Mouse (Mus musculus) hindlimb bud, embryonic 11.5 days (tissue): ENCODE measurements around the gene Rnasek.

Experiments used
- DNase-seq: peaks from one replicate; pipeline ENCODE4 v3.0.0-alpha.2; 2012; ENCODE audit warnings: low read depth, low spot score; ENCODE audit errors: extremely low spot score

Gene Rnasek

DNA sequence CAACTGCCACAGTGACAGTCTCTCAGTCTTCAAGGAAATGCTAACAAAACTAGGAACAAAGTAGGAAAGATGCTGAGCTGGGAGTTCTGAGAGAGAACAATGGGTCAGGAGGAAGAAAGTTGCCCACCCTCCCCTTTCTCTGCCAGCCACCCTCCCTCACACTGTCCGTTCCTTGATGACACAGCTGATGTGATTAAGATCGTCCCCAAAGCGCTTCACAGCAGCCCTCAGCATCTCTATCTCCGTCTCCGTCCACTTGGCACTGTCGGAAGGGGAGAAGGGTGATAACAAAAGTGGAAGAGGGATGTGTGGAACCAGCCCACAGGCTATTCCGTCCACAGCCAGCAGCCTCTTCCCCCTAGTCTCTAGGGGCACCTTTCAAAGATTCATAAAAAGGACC is 2.9 kb downstream of the Rnasek start:
- no peak for DNase-seq

GRCm38 (mm10) chr11:70235254-70235900 is 4.3 kb downstream of the Rnasek start:
- no peak for DNase-seq

DNA sequence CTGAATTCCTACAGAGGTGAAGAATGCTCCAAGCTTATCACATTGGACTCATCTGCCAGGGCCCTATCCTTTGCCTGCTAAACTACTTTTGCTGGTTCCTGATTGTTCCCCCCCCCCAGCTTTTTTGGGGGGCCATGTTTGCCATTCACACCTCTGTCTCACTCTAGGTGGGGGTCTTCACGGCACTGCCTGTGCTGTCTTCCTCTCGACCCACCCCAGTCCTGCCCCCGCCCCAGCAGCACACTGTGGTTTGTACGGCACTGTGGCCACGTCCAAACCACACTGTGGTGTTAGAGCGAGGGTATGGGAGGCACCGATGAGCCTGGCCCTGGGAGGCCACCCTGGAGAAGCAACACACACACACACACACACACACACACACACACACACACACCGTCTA is 5.1 kb downstream of the Rnasek start:
- no peak for DNase-seq

DNA sequence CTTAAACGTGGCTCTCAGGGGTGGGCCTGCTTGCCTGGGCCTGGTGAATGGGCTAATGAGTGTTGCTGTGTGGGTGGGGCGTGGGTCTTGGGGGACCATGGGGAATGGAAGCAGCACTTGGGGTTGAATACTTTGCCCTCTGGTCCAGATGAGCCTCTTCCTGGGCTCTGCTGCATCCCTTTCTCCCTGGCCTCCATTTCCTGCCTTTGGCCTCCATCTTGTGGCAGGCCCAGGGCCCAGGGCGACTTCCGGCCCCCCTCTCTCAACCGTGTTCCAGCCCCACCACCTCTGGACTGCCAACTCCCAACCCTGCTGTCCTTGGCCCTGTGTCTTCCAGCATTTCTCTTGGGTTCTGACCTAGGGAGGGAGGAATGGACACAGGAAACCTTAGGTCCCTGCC is 5.6 kb downstream of the Rnasek start:
- no peak for DNase-seq

DNA sequence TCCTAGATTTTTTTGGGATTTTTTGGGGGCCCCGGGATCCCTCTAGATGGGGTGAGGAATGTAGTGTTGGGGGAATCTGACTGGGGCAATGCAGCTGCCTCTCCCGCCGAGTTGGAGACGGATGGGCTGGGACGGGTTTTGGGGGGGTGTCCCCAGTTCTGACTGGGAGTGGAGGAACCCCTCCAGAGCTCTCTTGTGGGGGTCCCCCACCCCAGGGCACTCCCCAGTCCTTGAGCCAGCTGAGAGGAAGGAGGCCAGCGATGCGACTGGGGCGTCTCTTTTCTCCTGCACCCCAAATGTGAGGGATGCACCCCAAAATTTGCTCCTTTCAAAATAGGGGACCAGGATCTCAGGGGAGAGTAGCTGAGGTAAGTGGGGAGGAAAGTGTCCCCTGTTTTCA is 6.6 kb downstream of the Rnasek start:
- no peak for DNase-seq

GRCm38 (mm10) chr11:70232546-70232945 is 7.1 kb downstream of the Rnasek start:
- no peak for DNase-seq

GRCm38 (mm10) chr11:70230239-70230727 is 9.4 kb downstream of the Rnasek start:
- DNase-seq = no peak

DNA sequence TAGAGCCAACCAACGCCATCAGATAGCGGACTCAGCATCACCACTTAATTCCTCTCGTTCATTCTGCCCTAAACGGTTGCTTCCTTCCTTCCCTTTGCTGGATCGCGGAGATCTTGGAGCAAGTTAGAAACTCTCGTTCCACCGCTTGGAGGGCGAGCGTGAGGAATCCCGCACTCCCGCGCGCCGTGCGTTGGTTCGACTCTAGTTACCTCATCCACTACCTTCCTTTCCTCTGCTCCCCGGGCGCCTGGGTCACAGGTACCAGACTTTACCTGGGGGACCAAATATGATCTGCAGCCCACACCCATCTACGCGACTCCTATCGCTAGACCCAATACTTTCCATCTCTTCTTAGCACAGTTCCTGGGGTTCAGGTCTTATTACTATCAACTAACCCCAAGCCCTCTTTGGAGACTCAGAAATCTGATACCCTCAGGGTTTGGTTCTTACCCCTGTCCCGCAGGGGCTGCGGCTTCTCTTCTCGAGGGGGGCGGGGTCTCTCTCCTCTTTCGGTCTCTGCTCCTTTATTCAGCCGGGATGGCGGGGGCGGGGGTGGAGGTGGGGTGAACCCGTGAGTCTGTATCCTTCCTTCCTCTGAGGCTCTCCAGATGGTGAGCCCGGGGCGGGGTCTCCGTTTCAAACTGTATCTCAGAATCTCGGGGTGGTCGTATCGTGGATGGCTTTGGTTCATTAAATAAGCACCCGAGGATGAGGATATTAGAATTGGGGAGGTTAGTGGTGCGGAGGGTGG is 10.2 kb downstream of the Rnasek start, which contains the start of gene Bcl6b:
Gene Bcl6b (minus strand): TSS at position 539 of the 751 bp plus-strand sequence.
- no peak for DNase-seq

- no peak for DNase-seq
Observed at GRCm38 (mm10) chr11:70228828-70229227, 10.8 kb downstream of the Rnasek start.

- DNase-seq = no peak
Observed at GRCm38 (mm10) chr11:70227661-70228245, 11.9 kb downstream of the Rnasek start.

GRCm38 (mm10) chr11:70227126-70227525 is 12.5 kb downstream of the Rnasek start:
- no peak for DNase-seq

DNA sequence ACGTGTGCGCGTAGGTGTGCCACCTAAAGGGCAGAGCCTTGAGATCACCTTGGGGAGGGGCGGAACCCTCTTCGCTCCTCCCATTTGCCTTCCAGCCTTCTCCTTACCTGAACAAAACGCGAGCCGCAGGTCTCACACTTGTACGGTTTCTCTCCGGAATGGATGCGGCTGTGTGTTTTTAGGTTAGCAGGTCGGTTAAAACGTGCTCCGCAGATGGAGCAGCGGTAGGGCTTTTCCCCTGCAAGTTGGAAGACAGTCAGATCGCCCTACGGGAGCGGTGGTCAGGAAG is 13.1 kb downstream of the Rnasek start:
- DNase-seq = no peak

- no peak for DNase-seq
Observed at GRCm38 (mm10) chr11:70225798-70226601, 13.6 kb downstream of the Rnasek start.

DNA sequence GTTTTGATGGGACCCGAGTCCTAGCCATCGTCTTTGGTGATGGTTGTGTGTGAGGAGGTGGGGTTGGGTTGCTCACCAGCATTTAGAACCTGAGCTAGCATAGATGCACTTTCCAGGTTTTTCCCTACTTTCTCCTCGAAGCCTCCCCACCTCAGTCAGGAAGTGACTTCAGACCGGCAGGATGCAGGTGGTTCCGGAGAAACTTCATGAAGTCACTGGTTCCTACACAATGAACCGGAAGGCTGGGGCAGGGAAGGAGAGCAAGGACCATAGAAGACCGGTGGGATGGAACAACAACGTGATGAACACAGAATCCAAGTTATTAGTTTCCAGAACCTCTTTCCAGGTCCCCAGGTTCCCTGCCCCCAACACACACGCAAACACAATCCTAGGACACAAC is 15.9 kb downstream of the Rnasek start:
- DNase-seq = no peak

DNA sequence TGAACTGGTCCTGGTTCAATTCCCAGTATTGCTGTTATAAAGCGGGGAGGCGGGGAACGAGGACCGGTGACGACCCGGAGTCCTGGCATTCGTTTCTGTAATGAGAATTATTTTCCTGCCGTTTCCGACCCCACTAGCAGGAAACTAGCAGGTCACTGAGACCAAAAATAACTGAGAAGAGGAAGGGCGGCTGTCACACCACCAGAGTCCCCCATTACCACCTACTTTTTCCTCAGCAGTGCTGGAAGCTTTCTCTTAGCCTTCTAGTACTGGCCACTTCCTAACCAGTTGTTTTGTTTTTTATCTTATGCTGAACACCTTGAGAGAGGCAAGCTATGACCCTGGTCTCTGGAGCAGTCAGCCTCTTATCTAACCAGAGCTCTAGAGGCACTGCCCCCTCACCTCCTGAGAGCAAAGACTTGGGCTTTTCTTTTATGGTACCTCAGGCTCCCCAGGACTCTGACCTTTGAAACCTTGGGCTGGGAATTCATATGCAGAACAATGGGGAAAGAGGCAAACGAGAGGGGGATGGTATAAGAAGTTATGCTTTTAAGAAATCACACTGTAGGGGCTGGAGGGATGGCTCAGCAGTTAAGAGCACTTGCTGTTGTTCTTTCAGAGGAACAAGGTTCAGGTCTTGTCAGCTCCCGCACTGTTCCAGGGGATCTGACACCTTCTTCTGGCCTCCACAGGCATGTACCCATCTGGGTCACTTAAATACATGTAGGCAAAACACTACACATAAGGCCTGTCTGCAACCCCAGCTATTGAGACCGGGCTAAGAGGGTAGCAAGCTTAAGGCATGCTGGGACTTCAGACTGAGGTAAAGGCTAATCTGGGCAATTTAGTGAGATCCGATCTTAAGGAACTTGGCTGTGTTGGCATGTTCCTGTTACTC is 17.8 kb downstream of the Rnasek start:
- DNase-seq = no peak

DNA sequence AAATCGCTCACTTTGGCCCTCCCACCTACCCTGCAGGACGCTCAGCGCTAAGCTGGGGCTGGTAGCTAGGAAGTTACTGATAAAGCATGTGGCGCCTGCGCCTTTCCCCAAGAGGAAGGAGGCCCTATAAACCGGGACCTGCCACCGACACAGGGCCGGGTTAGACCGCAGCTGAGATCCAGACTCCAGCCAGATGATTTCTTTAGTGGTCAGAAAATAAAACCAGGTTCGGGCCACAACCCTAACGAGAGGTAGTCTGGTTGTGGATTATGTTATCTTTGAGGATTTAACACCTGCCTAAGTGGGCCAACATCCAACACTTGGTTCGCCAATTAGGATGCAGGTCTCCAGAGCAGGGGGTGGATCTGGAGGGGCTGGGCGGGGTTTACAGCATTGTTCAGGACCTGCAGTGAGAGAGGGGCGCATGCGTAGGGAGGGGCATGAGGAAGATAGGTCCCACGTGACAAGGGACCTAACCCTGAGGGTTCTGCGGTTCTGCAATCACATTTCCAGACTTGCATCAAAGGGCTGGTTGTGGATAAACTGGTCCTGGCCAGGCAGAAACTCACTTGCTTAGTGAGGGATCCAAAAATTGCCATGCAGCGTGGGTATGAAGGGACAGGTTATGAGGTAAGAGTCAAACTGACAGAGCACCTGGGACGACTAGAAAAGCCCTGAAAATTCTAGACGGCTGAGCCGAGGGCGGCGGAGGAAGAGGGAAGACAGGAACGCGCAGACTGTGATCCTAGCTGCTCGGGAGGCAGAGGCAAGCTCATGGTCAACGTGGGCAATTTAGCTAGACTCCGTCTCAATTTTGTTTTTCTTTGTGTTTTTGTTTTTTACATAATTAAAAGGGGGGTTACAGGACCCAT is 18.7 kb downstream of the Rnasek start, which contains the start of gene Slc16a13:
Gene Slc16a13 (minus strand): TSS at position 334 of the 872 bp plus-strand sequence.
- peak; percentile 92 for DNase-seq

- no peak for DNase-seq
Observed at GRCm38 (mm10) chr11:70220323-70220722, 19.3 kb downstream of the Rnasek start.

- no peak for DNase-seq
Observed at GRCm38 (mm10) chr11:70219873-70220272, 19.8 kb downstream of the Rnasek start.

GRCm38 (mm10) chr11:70218741-70219470 is 20.7 kb downstream of the Rnasek start:
- no peak for DNase-seq
